8 mouse cellular contexts compared by ENCODE assay signal in genomic region chr12:98628260-98628970, GRCm38 (mm10). TPM values are rescaled to one million over a fixed set of nuclear protein-coding genes. Genes with fewer than 3 reads are reported as not detected.
DNase-seq lines count a peak whose midpoint lies in the region; ATAC-seq and TF ChIP-seq lines count a peak whose summit lies in the region.

No protein-coding gene starts in this region.

- peak overlapping the region; percentile 68 for H3K4me2 ChIP-seq in intestine, embryonic 15.5 days (replicated peaks)
- H3K4me2 ChIP-seq in midbrain, embryonic 16.5 days (ENCODE audit: low read length), result peak overlapping the region; percentile 69

- no peak overlapping the region for H3K27ac ChIP-seq in spleen, adult 2 months (ENCODE audit: insufficient read depth, low read length)
- H3K27ac ChIP-seq in intestine, embryonic 15.5 days, result peak overlapping the region; percentile 37; the same call in 1 of the 2 replicates
- peak overlapping the region; percentile 77 for H3K27ac ChIP-seq in midbrain, embryonic 16.5 days (ENCODE audit: low read length)

- H3K36me3 ChIP-seq in spleen, adult 2 months (ENCODE audit: control insufficient read depth, insufficient read depth, low read length), result no peaks in the 10 kb centered on the region
- no peaks in the 10 kb centered on the region for H3K36me3 ChIP-seq in intestine, embryonic 15.5 days
- peaks cover 7% of the 10 kb centered on the region; the same call in 1 of the 2 replicates for H3K36me3 ChIP-seq in midbrain, embryonic 16.5 days (ENCODE audit: control insufficient read depth, insufficient read depth, low read length)

- DNase-seq in cerebellum, adult 11 months, result no peak
- no peak for DNase-seq in spleen, adult 2 months (ENCODE audit: low read depth in 1 of 2, low spot score in 2 of 2)
- no peak for DNase-seq in spleen, postnatal 36 days (ENCODE audit: low spot score in 2 of 2)
- no peak for DNase-seq in layer of hippocampus, postnatal 10 days (ENCODE audit: low spot score in 2 of 2)
- no peak for DNase-seq in thymus, postnatal 25 days

- no peaks in the 10 kb centered on the region for H3K27me3 ChIP-seq in spleen, adult 2 months (ENCODE audit: control insufficient read depth, insufficient read depth, low read length)
- no peaks in the 10 kb centered on the region for H3K27me3 ChIP-seq in intestine, embryonic 15.5 days (replicated peaks)
- no peaks in the 10 kb centered on the region for H3K27me3 ChIP-seq in midbrain, embryonic 16.5 days (ENCODE audit: control insufficient read depth, insufficient read depth, low read depth, low read length)

- TF ChIP-seq POLR2A in spleen, adult 2 months (IDR thresholded peaks at IDR 0.05; ENCODE audit: low read depth, low read length), result no peak

- no peaks in the 10 kb centered on the region for H3K9me3 ChIP-seq in intestine, embryonic 15.5 days
- H3K9me3 ChIP-seq in midbrain, embryonic 16.5 days (replicated peaks; ENCODE audit: control insufficient read depth, low read length, poor library complexity, severe bottlenecking), result peaks cover 3% of the 10 kb centered on the region; the same call in 1 of the 2 replicates

- peak; percentile 86 for ATAC-seq in cerebellum, adult (ENCODE audit: insufficient number of reproducible peaks, low FRiP score, low TSS enrichment)
- ATAC-seq in intestine, embryonic 15.5 days, result peak; percentile 92
- peak; percentile 92 for ATAC-seq in midbrain, embryonic 16.5 days

- H3K9ac ChIP-seq in intestine, embryonic 15.5 days, result peak overlapping the region; percentile 63
- H3K9ac ChIP-seq in midbrain, embryonic 16.5 days (ENCODE audit: low read depth, low read length), result peak overlapping the region; percentile 86

- TF ChIP-seq CTCF in spleen, adult 2 months (IDR thresholded peaks at IDR 0.05; ENCODE audit: extremely low read depth, insufficient read depth, insufficient read length, insufficient replicate concordance), result no peak

- WGBS in spleen, adult 2 months, result 3% methylated on average over 16 of the region's 16 CpGs
- 1% methylated on average over 16 of the region's 16 CpGs for WGBS in intestine, embryonic 15.5 days
- 2% methylated on average over 16 of the region's 16 CpGs for WGBS in midbrain, embryonic 16.5 days

- peak overlapping the region; percentile 85 for H3K4me3 ChIP-seq in spleen, adult 2 months (ENCODE audit: extremely low read depth, insufficient read depth, insufficient read length)
- H3K4me3 ChIP-seq in intestine, embryonic 15.5 days (replicated peaks), result peak overlapping the region; percentile 74
- peak overlapping the region; percentile 93 for H3K4me3 ChIP-seq in midbrain, embryonic 16.5 days (ENCODE audit: low read depth, low read length)

- no peaks in the 10 kb centered on the region for H3K4me1 ChIP-seq in spleen, adult 2 months (ENCODE audit: control insufficient read depth, insufficient read depth, insufficient read length)
- 0 out of 2 replicates have a peak, but pooled peaks cover 2% of the 10 kb centered on the region for H3K4me1 ChIP-seq in intestine, embryonic 15.5 days (replicated peaks)
- peaks cover 13% of the 10 kb centered on the region; the same call in 1 of the 2 replicates for H3K4me1 ChIP-seq in midbrain, embryonic 16.5 days (ENCODE audit: control insufficient read depth, insufficient read depth, low read length)

RNA-seq across cellular contexts. Expression of gene Spata7, which starts 0.5 kb away (rescaled TPM):
- polyA plus RNA-seq in spleen, adult 2 months (2012; rRNA removed), result 0.54 and 0.81 TPM in 2 replicates
- polyA plus RNA-seq in intestine, embryonic 15.5 days (2015; fragmentation: Nextera tagmentation; extraction: Ambion mirVana), result 9.4 and 10.8 TPM in 2 replicates
- 35.7 and 37.7 TPM in 2 replicates for polyA plus RNA-seq in midbrain, embryonic 16.5 days (2015; fragmentation: Nextera tagmentation; extraction: Ambion mirVana)
- total RNA-seq in layer of hippocampus, postnatal 10 days (2021), result 10 to 100 TPM; 31.0 to 34.2 TPM

RNA-seq across cellular contexts. Expression of gene Kcnk10, which starts 50.3 kb away (rescaled TPM):
- 0.11 and 0.13 TPM in 2 replicates for polyA plus RNA-seq in spleen, adult 2 months (2012; rRNA removed)
- polyA plus RNA-seq in intestine, embryonic 15.5 days (2015; fragmentation: Nextera tagmentation; extraction: Ambion mirVana), result 1.1 and 1.7 TPM in 2 replicates
- 40.7 and 50.0 TPM in 2 replicates for polyA plus RNA-seq in midbrain, embryonic 16.5 days (2015; fragmentation: Nextera tagmentation; extraction: Ambion mirVana)
- total RNA-seq in layer of hippocampus, postnatal 10 days (2021), result 10 to 100 TPM; 49.7 to 49.9 TPM

Comparison
In these comparisons a context has a peak if more than half of its experiments do, and no peak if none do; other contexts are left out.
1. RNA of gene Kcnk10, which starts 50.3 kb away (polyA plus RNA-seq): 40.7 to 50.0 TPM in midbrain, embryonic 16.5 days; 1.1 to 1.7 TPM in intestine, embryonic 15.5 days and 0.11 to 0.13 TPM in spleen, adult 2 months; every median in the first group is over 10 times any median in the second.
2. Peak in every context shown above with its lines, with median percentiles within 50 percentile points of each other: ATAC-seq and H3K4me3 ChIP-seq.